Mouse (Mus musculus) kidney, adult 11 months (tissue): ENCODE measurements around the gene Ncapd3.
A peak's percentile ranks its signal among the peaks of the same experiment; 100 is the strongest.

Experiments used
- DNase-seq: peaks from one replicate; pipeline ENCODE4 v3.0.0; 2022

Ncapd3 gene

DNA sequence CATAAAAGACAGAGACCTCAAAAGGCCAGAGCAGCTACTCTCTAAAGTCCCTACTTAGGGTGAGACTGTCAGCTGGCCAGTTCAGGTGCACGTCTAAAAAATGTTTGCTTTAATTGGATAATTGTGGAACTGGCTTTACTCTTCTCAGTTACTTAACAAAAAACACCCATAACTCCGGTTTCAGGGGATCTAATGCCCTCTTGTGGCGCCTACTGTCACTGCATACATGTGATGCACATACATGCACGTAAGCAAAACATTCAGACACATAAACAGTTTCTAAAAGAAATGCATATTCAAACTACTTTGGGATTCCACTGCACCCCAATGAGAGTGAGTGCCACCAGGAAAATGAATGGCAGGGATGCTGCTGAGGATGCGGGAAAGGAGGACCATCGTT, 96.6 kb downstream of the Ncapd3 start:
- no peak for DNase-seq

- peak; percentile 67 for DNase-seq
Observed at GRCm38 (mm10) chr9:27128629-27129028, 98.7 kb downstream of the Ncapd3 start.

- peak; percentile 48 for DNase-seq
Observed at GRCm38 (mm10) chr9:27134410-27134809, 104.4 kb downstream of the Ncapd3 start.

GRCm38 (mm10) chr9:27135372-27135771, 105.4 kb downstream of the Ncapd3 start:
- DNase-seq = no peak

- no peak for DNase-seq
Observed at GRCm38 (mm10) chr9:27136651-27137050, 106.7 kb downstream of the Ncapd3 start.

- no peak for DNase-seq
Observed at GRCm38 (mm10) chr9:27140432-27141065, 110.6 kb downstream of the Ncapd3 start.

- DNase-seq = no peak
Observed at GRCm38 (mm10) chr9:27144271-27144840, 114.4 kb downstream of the Ncapd3 start.
